Mouse (Mus musculus) liver, embryonic 14.5 days (tissue): ENCODE measurements around the gene Sec16b. TPM values are rescaled to one million over a fixed set of nuclear protein-coding genes. Genes with fewer than 3 reads are reported as not detected.

Source experiments
- ATAC-seq: fragments of 200-750 bp; cut with Nextera tagmentation; 2 replicates; pipeline ENCODE4 v1.8.0; 2017; ENCODE audit warnings: moderate number of reproducible peaks, mild to moderate bottlenecking, moderate library complexity; ENCODE audit not compliant: insufficient read depth
- DNase-seq, 3 experiments: peaks; one replicate each; pipeline ENCODE4 v3.0.0-alpha.2; 2012 to 2013; ENCODE audit warnings: low read depth in 3 of 3, low spot score in 3 of 3
- H3K27ac ChIP-seq: fragments of 300-500 bp; sonication (generic); 2 replicates; pipeline ENCODE4 v1.5.1; 2014; ENCODE audit warnings: moderate library complexity, mild to moderate bottlenecking, control low read depth, inconsistent platforms
- H3K27me3 ChIP-seq: fragments of 300-500 bp; sonication (generic); 2 replicates; pipeline ENCODE4 v1.6.1; 2014; ENCODE audit warnings: mild to moderate bottlenecking, low read length, moderate library complexity; ENCODE audit not compliant: control insufficient read depth, insufficient read depth
- H3K36me3 ChIP-seq: fragments of 300-500 bp; sonication (generic); replicated peaks from 2 replicates; pipeline ENCODE4 v1.6.1; 2014; ENCODE audit warnings: low read depth; ENCODE audit not compliant: control insufficient read depth, insufficient read depth
- H3K4me1 ChIP-seq, 2 experiments: fragments of 200-500 bp in 1 of 2; fragments of 300-500 bp in 1 of 2; sonication (generic) in 1 of 2; replicated peaks; 2 replicates each; pipeline ENCODE4 v1.6.1; 2012 to 2014; ENCODE audit warnings: antibody characterized with exemption in 1 of 2, inconsistent platforms in 1 of 2, low read length in 1 of 2; ENCODE audit not compliant: control insufficient read depth in 2 of 2, insufficient read depth in 2 of 2
- H3K4me2 ChIP-seq: fragments of 300-500 bp; sonication (generic); 2 replicates; pipeline ENCODE4 v1.6.1; 2014; ENCODE audit warnings: low read depth, mild to moderate bottlenecking, control low read depth, moderate library complexity
- H3K4me3 ChIP-seq, 2 experiments: fragments of 200-500 bp in 1 of 2; fragments of 300-500 bp in 1 of 2; sonication (generic) in 1 of 2; 2 replicates each; pipeline ENCODE4 v1.5.1; 2012 to 2014; ENCODE audit warnings: low read depth in 2 of 2, low read length in 2 of 2, mild to moderate bottlenecking in 2 of 2, control low read depth in 1 of 2, inconsistent platforms in 1 of 2, moderate library complexity in 1 of 2; ENCODE audit not compliant: insufficient read depth in 1 of 2
- H3K9ac ChIP-seq: fragments of 300-500 bp; sonication (generic); replicated peaks from 2 replicates; pipeline ENCODE4 v1.6.1; 2014; ENCODE audit warnings: mild to moderate bottlenecking, control low read depth, moderate library complexity
- H3K9me3 ChIP-seq: fragments of 300-500 bp; sonication (generic); 2 replicates; pipeline ENCODE4 v1.6.1; 2016; ENCODE audit warnings: low read length, mixed read lengths; ENCODE audit not compliant: control insufficient read depth
- CTCF ChIP-seq: IDR thresholded peaks from 2 replicates; pipeline ENCODE4 v1.5.1; 2016; ENCODE audit warnings: antibody characterized with exemption, low read depth, control low read depth
- EP300 ChIP-seq: IDR thresholded peaks from 2 replicates; pipeline ENCODE4 v1.6.1; 2016; ENCODE audit warnings: antibody characterized with exemption, low read depth
- WGBS: fragments of 180-500 bp; shearing (Covaris S2); extraction: QIAGEN DNeasy Blood & Tissue Kit; methylation state at CpG from one replicate; pipeline ENCODE4 v1.1.7; 2014; ENCODE audit not compliant: insufficient replicate concordance; 5-methylcytosine and 5-hydroxymethylcytosine counted together
- polyA plus RNA-seq, 2 experiments: library from polyadenylated mRNA; depleted of rRNA in 1 of 2; stranded (reverse) in 1 of 2; unstranded in 1 of 2; fragments of >200 nt; fragmentation: Nextera tagmentation in 1 of 2; extraction: Ambion mirVana in 1 of 2; gene quantifications; 2 replicates each; pipeline versions ENCODE4 v1.2.1 to v1.2.3; 2012 to 2014

The Sec16b gene
- polyA plus RNA-seq, 2 experiments = 3.0 to 5.1 TPM

GRCm38 (mm10) chr1:157586556-157586955 is 80.0 kb downstream of the Sec16b start:
- ATAC-seq = no peak
- no peak overlapping the region for H3K4me2 ChIP-seq
- no peaks in the 10 kb centered on the region for H3K27me3 ChIP-seq
- no peak for TF ChIP-seq CTCF
- no peak for TF ChIP-seq EP300
- no peak overlapping the region for H3K27ac ChIP-seq
- H3K4me3 ChIP-seq = no peak overlapping the region
- H3K4me1 ChIP-seq = no peaks in the 10 kb centered on the region
- H3K9ac ChIP-seq = no peak overlapping the region
- H3K36me3 ChIP-seq = no peaks in the 10 kb centered on the region
- H3K9me3 ChIP-seq = no peaks in the 10 kb centered on the region
- 56% methylated on average over 5 of the region's 5 CpGs for WGBS
- DNase-seq = no peak

- H3K4me2 ChIP-seq = no peak overlapping the region
- no peak for TF ChIP-seq CTCF
- no peak for TF ChIP-seq EP300
- H3K9me3 ChIP-seq = no peaks in the 10 kb centered on the region
- H3K27ac ChIP-seq = no peak overlapping the region
- H3K4me1 ChIP-seq = no peaks in the 10 kb centered on the region; a peak in 1 of 4 replicates
- no peaks in the 10 kb centered on the region for H3K27me3 ChIP-seq
- 43% methylated on average over 2 of the region's 2 CpGs for WGBS
- H3K4me3 ChIP-seq = no peak overlapping the region
- no peak overlapping the region for H3K9ac ChIP-seq
- H3K36me3 ChIP-seq = no peaks in the 10 kb centered on the region
- ATAC-seq = no peak
- DNase-seq = no peak
These were observed 85.5 kb downstream of the Sec16b start for GRCm38 (mm10) chr1:157592039-157592438.

GRCm38 (mm10) chr1:157594561-157594960 is 88.0 kb downstream of the Sec16b start:
- Histone ChIP-seq H3K4me2 (no peak overlapping the region), H3K4me3 (no peak overlapping the region), H3K4me1 (no peaks in the 10 kb centered on the region; a peak in 1 of 4 replicates), H3K27me3 (no peaks in the 10 kb centered on the region), H3K36me3 (no peaks in the 10 kb centered on the region), H3K27ac (no peak overlapping the region), H3K9me3 (no peaks in the 10 kb centered on the region), H3K9ac (no peak overlapping the region)
- ATAC-seq = peak; percentile 64; the same call in 1 of the 2 replicates
- DNase-seq = peak; percentile 9 to 20 (median 14)
- TF ChIP-seq CTCF (no peak), EP300 (no peak)
- WGBS = 61% methylated on average over 5 of the region's 5 CpGs

- Histone ChIP-seq H3K36me3 (no peaks in the 10 kb centered on the region), H3K27ac (no peak overlapping the region), H3K4me3 (no peak overlapping the region), H3K27me3 (no peaks in the 10 kb centered on the region), H3K9ac (no peak overlapping the region), H3K4me1 (no peaks in the 10 kb centered on the region; a peak in 1 of 4 replicates), H3K9me3 (no peaks in the 10 kb centered on the region), H3K4me2 (no peak overlapping the region)
- DNase-seq (no peak), ATAC-seq (no peak)
- 72% methylated on average over 9 of the region's 9 CpGs for WGBS
- TF ChIP-seq CTCF (no peak), EP300 (no peak)
These were observed 88.6 kb downstream of the Sec16b start for GRCm38 (mm10) chr1:157595165-157595564.

GRCm38 (mm10) chr1:157604513-157604912 is 98.0 kb downstream of the Sec16b start:
- WGBS = 54% methylated on average over 5 of the region's 5 CpGs
- Histone ChIP-seq H3K27ac (no peak overlapping the region), H3K4me1 (no peaks in the 10 kb centered on the region), H3K36me3 (no peaks in the 10 kb centered on the region), H3K4me3 (no peak overlapping the region), H3K4me2 (no peak overlapping the region), H3K9ac (no peak overlapping the region), H3K27me3 (no peaks in the 10 kb centered on the region), H3K9me3 (no peaks in the 10 kb centered on the region)
- DNase-seq (no peak), ATAC-seq (no peak)
- no peak for TF ChIP-seq EP300
- TF ChIP-seq CTCF = no peak

Other genes starting within 250 kb of the Sec16b start
- gene Rasal2, start 94.1 kb upstream of the Sec16b start, polyA plus RNA-seq (2012; rRNA removed) = 0.51 and 0.58 TPM in 2 replicates
- gene Rasal2, start 94.1 kb upstream of the Sec16b start, polyA plus RNA-seq (2014; fragmentation: Nextera tagmentation; extraction: Ambion mirVana) = 1.1 and 1.5 TPM in 2 replicates
- 7.0 and 8.1 TPM in 2 replicates for gene Cryzl2, start 48.2 kb upstream of the Sec16b start, polyA plus RNA-seq (2012; rRNA removed)
- gene Cryzl2, start 48.2 kb upstream of the Sec16b start, polyA plus RNA-seq (2014; fragmentation: Nextera tagmentation; extraction: Ambion mirVana) = 6.5 and 6.6 TPM in 2 replicates